Mouse (Mus musculus): ENCODE measurements around the gene Col18a1.

Gene Col18a1

GRCm38 (mm10) chr10:77182804-77183331 lies 16.5 kb upstream of the Col18a1 start:
- no peak for DNase-seq (ENCODE audit: low spot score)

DNA sequence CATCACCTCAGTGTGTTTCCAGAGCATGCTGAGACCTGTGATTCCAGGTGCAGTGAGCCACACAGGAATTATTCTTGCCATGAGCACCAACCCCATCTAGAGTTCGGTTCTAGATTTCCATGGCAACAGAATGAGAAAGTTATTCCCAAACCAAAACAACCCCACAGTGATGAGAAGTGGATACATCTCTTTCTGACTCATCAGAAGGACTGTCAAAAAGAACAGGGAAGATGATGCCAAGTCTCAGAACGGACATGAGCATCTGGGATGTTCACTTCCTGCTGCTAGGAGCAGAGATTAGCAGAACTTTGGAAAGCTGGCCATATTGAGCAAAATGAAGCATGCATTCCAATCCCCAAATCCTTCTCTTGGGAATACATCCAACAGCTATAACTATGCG lies 13.8 kb upstream of the Col18a1 start:
- no peak for DNase-seq (ENCODE audit: low spot score)

DNA sequence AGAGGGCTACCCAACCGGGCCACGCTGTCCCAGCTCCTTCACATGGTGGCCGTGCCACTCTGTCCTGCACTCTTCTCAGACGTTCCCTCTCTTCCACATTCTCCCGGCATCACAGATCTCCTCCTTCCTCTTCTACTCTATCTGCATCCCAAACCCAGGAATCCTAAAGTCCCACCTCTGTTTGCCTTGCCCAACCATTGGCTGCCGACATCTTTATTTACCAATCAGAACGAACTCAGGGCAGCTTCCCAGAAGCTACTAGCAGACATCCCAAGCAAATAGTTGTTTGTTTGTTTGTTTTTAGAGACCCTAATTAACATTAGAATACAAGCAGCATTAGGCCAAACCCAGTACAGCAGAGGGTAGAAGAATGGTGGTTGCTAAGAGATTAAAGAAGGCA lies 12.3 kb upstream of the Col18a1 start:
- DNase-seq (ENCODE audit: low spot score), result no peak

GRCm38 (mm10) chr10:77170400-77170799 lies 4.1 kb upstream of the Col18a1 start:
- no peak for DNase-seq (ENCODE audit: low spot score)

DNA sequence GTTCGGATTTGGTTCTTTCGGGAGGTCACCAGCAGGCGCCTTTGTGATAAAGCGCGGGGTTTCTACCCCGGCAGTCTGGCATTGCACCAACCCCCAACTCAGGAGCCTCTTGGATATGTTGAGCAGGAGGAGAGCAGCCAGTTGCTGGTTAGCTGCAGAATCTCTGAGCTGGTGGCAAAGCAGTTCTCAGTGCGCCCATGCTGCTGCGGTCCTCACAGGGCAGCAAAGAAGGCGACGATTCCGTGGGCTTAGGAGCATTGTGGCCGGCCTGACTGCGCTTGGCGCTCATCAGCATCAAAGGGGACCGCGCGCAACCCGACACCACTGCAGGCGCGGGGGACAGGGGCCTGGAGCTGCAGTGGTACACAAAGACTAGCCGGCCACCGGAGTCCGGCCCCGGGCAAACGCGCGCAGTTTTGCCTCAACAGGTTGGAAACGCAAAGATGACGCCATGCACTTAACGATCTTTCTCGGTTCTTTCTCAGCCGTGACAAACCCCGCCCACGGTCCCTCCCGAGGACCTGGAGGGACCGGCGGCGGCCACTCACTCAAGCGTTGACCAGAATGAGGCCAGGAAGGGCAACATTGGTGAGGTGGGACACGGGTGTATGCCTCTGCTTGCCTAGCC lies 916 bp downstream of the Col18a1 start:
- DNase-seq (ENCODE audit: low spot score), result no peak

GRCm38 (mm10) chr10:77164437-77165052 lies 1.8 kb downstream of the Col18a1 start:
- DNase-seq (ENCODE audit: low spot score), result no peak

GRCm38 (mm10) chr10:77164041-77164436 lies 2.3 kb downstream of the Col18a1 start:
- no peak for DNase-seq (ENCODE audit: low spot score)

DNA sequence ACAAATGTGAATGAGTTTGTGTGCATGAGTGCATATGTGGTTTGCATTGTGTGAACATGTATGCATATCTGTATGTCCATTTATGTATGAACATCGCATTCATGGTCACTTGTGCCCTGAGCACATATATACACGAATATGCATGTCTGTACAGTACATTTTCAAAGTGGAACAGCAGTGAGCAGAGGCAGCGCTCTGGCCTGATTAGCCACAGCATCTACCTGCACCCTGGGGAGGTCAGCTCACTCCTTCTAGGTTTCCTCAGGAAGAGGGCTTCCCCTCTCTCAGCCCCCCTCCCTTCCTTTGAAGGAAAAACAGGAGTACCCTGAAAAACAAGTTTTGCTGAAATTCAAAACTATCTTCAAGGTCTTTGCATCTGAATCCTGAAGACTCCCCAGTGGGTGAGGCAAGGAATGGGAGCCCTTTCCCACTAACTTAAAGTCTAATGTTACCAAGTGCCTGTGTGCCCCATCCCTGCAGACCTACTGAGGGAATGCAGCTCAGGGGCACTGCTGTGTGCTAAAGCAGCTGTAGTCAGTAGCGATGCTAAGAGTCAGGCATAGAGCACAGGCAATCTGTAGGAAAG lies 2.9 kb downstream of the Col18a1 start:
- no peak for DNase-seq (ENCODE audit: low spot score)

- DNase-seq (ENCODE audit: low spot score), result no peak
Measured at GRCm38 (mm10) chr10:77159573-77159972, 6.8 kb downstream of the Col18a1 start.

DNA sequence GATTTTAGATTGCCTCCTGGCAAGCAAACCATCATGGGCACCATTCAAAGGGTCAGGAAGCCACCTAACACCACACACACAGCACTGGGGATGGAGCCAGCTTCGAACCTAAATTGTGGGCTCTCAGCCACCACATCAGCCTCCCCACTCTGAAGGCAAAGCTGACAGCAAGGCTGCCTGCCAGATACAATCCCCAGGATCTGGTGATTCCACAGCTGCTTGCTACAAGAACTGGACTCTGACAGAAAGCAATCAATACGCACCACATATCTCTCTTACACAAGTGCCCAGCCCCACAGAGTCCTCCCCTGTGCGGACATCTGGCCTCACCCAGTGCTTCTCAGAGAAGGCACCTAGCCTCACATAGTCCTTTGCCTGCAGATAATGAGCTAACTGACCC lies 7.4 kb downstream of the Col18a1 start:
- DNase-seq (ENCODE audit: low spot score), result no peak

- no peak for DNase-seq (ENCODE audit: low spot score)
Measured at GRCm38 (mm10) chr10:77157245-77158019, 8.9 kb downstream of the Col18a1 start.

GRCm38 (mm10) chr10:77152178-77152621 lies 14.1 kb downstream of the Col18a1 start:
- no peak for DNase-seq (ENCODE audit: low spot score)

- DNase-seq (ENCODE audit: low spot score), result no peak
Measured at GRCm38 (mm10) chr10:77151551-77152002, 14.8 kb downstream of the Col18a1 start.

DNA sequence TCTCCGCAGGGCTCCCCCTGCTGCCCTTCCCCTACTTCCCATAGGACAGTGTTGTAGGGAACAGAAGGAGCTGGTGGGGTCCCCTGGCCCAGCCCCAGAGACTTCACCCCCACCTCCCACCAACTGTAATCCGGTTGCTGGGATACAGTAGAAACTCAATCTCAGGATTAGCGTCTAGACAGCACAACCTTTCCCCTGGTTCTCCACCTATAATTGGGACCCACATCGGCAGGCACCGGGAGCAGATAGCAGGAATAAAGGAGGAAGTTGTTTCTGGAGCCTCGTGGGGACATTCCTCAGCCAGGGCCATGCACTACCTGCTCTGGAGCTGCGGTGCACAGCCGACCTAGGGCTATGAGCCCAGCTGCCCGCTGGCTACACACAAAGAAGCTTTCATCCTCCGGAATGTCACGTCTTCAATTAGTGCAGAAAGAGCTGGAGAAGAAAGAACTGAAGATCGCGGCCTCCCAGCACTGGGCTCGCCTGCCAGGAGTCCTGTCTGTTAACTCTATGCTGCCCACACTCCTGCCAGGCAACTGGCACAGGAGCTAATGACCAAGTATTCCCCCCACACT lies 15.3 kb downstream of the Col18a1 start:
- DNase-seq (ENCODE audit: low spot score), result no peak

DNA sequence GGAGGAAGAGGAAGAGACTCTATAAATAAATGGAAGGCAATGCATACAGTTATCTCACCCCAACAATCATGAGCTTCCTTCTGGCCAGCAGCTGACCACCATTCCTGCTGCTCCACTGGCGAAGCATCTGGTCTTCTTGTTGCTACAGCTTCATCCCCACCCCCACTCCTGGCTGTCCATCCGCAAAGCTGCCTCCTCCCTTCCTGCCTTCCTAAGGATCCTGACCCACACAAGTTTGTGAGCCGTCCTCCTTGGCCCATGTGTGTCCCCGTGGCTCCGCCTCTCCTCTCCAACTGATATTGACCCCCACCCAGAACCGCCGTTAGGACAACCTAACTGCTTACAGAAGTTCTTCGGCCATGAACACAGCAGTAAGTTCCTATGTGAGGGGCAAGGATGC lies 16.3 kb downstream of the Col18a1 start:
- no peak for DNase-seq (ENCODE audit: low spot score)

DNA sequence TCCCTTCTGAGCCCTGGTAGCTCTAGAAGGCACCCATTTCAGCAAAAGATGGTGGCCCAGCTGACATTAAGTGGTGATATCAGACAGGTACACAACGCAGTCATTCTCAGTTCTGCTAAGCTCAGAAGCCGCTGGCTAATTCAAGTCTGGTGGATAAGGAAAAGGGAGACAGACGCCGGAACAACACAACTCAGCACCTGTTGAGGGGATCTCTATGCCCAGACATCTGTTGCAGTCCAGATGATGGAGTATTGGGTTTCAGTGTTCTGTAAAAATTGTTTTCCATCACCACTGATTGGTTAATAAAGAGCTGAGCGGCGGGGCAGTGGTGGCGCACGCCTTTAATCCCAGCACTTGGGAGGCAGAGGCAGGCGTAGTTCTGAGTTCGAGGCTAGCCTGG lies 18.8 kb downstream of the Col18a1 start:
- no peak for DNase-seq (ENCODE audit: low spot score)

GRCm38 (mm10) chr10:77146901-77147463 lies 19.4 kb downstream of the Col18a1 start:
- no peak for DNase-seq (ENCODE audit: low spot score)

DNA sequence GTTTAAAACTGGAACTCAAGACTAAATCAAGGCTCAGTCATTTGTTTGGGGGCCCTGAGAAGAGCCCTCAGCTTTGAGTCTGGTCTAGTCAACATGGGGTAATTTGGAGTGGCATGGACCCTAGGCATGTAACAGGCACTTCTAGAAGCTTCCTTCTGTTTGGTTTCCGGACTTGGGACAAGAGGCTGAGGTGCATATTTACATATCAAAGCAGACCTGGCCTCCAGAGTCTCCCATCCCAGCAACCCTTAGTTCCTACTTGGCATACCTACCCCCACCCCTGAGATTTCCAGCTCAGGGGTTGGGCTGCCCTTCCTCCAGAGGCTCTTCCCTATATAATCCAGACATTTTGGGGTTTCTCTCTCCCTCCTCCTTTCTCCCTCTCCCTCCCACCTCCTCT lies 20.4 kb downstream of the Col18a1 start:
- DNase-seq (ENCODE audit: low spot score), result no peak

GRCm38 (mm10) chr10:77144372-77144771 lies 22.0 kb downstream of the Col18a1 start:
- DNase-seq (ENCODE audit: low spot score), result no peak

GRCm38 (mm10) chr10:77142328-77142727 lies 24.0 kb downstream of the Col18a1 start:
- DNase-seq (ENCODE audit: low spot score), result no peak

DNA sequence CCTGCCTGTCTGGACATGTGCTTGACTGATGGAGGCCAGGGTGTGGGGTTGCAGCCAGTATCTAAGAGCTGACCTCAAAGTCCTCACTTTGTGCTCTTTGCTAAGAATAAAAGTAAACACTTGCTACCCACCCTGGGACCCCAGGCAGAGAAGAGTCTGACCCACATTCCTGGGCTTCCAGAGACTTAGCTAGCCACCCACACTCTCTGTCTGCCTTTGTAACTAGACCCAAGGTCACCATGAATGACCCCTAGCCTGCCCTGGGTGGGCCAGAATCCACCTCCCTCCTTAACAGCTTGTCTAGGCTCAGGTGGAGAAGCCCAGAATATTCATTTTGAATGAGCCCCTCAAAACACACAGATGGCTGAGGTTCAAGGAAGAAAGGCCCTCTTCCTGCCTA lies 28.0 kb downstream of the Col18a1 start:
- no peak for DNase-seq (ENCODE audit: low spot score)

DNA sequence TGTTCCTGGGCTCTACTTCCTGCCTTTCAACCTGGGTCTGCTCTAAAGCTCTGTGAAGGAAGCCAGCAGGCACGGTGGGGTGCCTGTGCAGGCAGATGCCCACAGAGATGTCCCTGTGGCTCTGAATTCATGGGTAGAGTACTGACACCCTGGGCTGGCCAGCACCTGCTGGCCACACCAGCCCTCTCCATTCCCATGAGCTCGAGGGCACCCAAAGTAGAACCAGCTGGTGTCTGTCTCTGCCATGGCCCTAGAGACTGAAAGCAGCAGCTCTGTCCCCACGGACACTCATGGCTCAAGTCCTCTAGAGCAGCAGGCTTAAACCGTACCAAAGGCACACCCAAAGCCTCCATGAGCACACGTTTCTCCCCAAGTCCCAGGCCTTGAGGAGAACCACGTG lies 30.1 kb downstream of the Col18a1 start:
- DNase-seq (ENCODE audit: low spot score), result no peak

All from left cerebral cortex, adult 11 months (tissue).